Mouse (Mus musculus): ENCODE data around the gene Gm21366. TPM values are rescaled to one million over a fixed set of nuclear protein-coding genes. Genes with fewer than 3 reads are reported as not detected.
"Not testable (repeated sequence)": the region's sequence is repeated elsewhere in the genome, so short reads cannot be mapped to it uniquely, and the experiment has no call there.

Gene Gm21366
- polyA plus RNA-seq (2015; fragmentation: Nextera tagmentation; extraction: Ambion mirVana): not detected in 2 replicates

GRCm38 (mm10) chrY:22861156-22861555 lies at the start of gene Gm21366:
Gm21366 (minus strand) TSS chrY:22861256.
- WGBS: no CpG with 5 or more reads among the region's 6 CpGs
- H3K4me1 ChIP-seq; H3K4me3 ChIP-seq (replicated peaks); H3K9ac ChIP-seq; H3K4me2 ChIP-seq (replicated peaks); H3K9me3 ChIP-seq (replicated peaks); ATAC-seq (ENCODE audit: insufficient number of reproducible peaks, low FRiP score, low TSS enrichment, low read depth); H3K27ac ChIP-seq (replicated peaks); H3K27me3 ChIP-seq; H3K36me3 ChIP-seq: not testable (repeated sequence)

Data from embryonic facial prominence, embryonic 15.5 days (tissue).